Mouse (Mus musculus) adrenal gland, adult 8-10 months (tissue): Measurements from ENCODE around the gene Dusp6. TPM values are rescaled to one million over a fixed set of nuclear protein-coding genes. Genes with fewer than 3 reads are reported as not detected.
"Not testable (repeated sequence)": the region's sequence is repeated elsewhere in the genome, so short reads cannot be mapped to it uniquely, and the experiment has no call there.

Experiments used
- DNase-seq: peaks from one replicate; pipeline ENCODE4 v3.0.0; 2022
- total RNA-seq, 4 experiments: library from RNA; stranded (reverse); gene quantifications; 2 replicates each; pipeline ENCODE4 v1.2.4; 2022

Dusp6 gene
- total RNA-seq, result 100 to 1,000 TPM in 3 of 4 experiments, 10 to 100 TPM in 1; 88.6 to 238 (median 129) TPM

- DNase-seq, result peak; percentile 99
These were observed at the start of gene Dusp6 for GRCm38 (mm10) chr10:99262867-99263379. Gene Dusp6 (plus strand): TSS chr10:99263231.

GRCm38 (mm10) chr10:99214421-99215299 lies 48.4 kb upstream of the Dusp6 start:
- DNase-seq, result no peak

GRCm38 (mm10) chr10:99216570-99216969 lies 46.5 kb upstream of the Dusp6 start:
- DNase-seq, result not testable (repeated sequence)

- DNase-seq, result no peak
These were observed 41.5 kb upstream of the Dusp6 start for GRCm38 (mm10) chr10:99221540-99221939.

GRCm38 (mm10) chr10:99222726-99223125 lies 40.3 kb upstream of the Dusp6 start:
- no peak for DNase-seq

- DNase-seq, result no peak
These were observed 38.8 kb upstream of the Dusp6 start for GRCm38 (mm10) chr10:99224218-99224617.

- DNase-seq, result no peak
These were observed 36.2 kb upstream of the Dusp6 start for GRCm38 (mm10) chr10:99226782-99227181.

- DNase-seq, result no peak
These were observed 34.8 kb upstream of the Dusp6 start for GRCm38 (mm10) chr10:99227968-99228864.

GRCm38 (mm10) chr10:99229031-99229684 lies 33.9 kb upstream of the Dusp6 start:
- DNase-seq, result no peak

- no peak for DNase-seq
These were observed 30.4 kb upstream of the Dusp6 start for GRCm38 (mm10) chr10:99232518-99233227.

GRCm38 (mm10) chr10:99234336-99234735 lies 28.7 kb upstream of the Dusp6 start:
- no peak for DNase-seq

- DNase-seq, result no peak
These were observed 27.9 kb upstream of the Dusp6 start for GRCm38 (mm10) chr10:99235081-99235480.

- DNase-seq, result no peak
These were observed 25.7 kb upstream of the Dusp6 start for GRCm38 (mm10) chr10:99237205-99237832.

- DNase-seq, result no peak
These were observed 24.5 kb upstream of the Dusp6 start for GRCm38 (mm10) chr10:99238537-99238936.

- DNase-seq, result no peak
These were observed 21.7 kb upstream of the Dusp6 start for GRCm38 (mm10) chr10:99241284-99241828.

- DNase-seq, result no peak
These were observed 21.0 kb upstream of the Dusp6 start for GRCm38 (mm10) chr10:99241829-99242711.

- DNase-seq, result no peak
These were observed 20.3 kb upstream of the Dusp6 start for GRCm38 (mm10) chr10:99242721-99243120.

GRCm38 (mm10) chr10:99243907-99244489 lies 19.0 kb upstream of the Dusp6 start:
- DNase-seq, result no peak

GRCm38 (mm10) chr10:99244655-99245260 lies 18.3 kb upstream of the Dusp6 start:
- no peak for DNase-seq
